Mouse (Mus musculus): ENCODE measurements around the gene Sestd1.

Sestd1 gene

GRCm38 (mm10) chr2:77270781-77271180 lies 9.6 kb downstream of the Sestd1 start:
- DNase-seq (ENCODE audit: low spot score in 2 of 2) = no peak

- DNase-seq (ENCODE audit: low spot score in 2 of 2) = no peak
Observed at GRCm38 (mm10) chr2:77270136-77270535, 10.3 kb downstream of the Sestd1 start.

DNA sequence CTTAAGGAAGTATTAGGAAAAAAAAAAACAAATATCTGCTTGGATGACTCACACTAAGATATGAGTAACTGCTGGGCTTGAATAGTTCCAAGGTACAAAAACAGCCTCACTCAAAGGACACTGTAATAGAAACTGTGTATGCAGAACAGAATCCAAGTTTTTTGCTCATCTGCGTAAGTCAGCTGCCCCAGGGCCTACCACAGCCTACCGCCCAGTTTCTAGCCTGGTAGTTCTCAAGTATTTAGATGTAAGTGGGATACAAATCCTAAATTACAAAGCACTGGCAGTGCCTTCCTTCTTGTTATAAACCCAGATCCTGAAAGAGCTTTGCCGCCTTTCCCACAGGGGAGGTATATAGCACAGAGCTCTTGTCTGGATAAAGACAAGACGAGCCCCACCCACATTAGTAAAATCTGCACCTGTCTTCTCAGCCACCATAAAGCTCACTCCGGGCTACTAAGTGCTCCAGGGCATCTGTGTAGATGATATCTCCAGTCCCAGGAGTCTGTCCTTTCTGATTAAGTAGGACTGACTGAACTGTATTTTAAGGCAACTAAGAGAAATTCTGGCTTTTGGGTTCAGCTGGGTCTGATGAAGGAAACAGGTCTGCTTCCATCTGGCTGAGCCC lies 11.7 kb downstream of the Sestd1 start:
- DNase-seq (ENCODE audit: low spot score in 2 of 2) = peak in 1 of 2 experiments; percentile 45

- DNase-seq (ENCODE audit: low spot score in 2 of 2) = no peak
Observed at GRCm38 (mm10) chr2:77266931-77267330, 13.5 kb downstream of the Sestd1 start.

- DNase-seq (ENCODE audit: low spot score in 2 of 2) = no peak
Observed at GRCm38 (mm10) chr2:77266011-77266410, 14.4 kb downstream of the Sestd1 start.

DNA sequence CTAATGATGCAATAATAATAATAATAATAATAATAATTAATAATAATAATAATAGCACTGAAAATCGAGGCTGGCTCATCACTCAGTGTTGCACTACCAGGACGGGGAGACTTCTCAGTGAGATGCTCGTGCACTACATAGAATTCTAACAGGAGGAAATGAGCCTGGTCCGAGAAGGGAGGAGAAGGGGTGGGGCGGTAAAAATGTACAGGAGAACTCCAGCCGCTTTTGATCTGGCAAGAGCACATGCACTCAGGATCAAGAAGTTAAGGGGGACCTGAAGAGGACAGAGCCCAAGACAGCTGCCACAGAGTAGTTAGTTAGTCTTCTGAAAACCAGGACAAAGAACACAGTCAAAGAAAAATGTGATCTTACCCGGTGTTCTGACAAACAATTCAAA lies 15.1 kb downstream of the Sestd1 start:
- no peak for DNase-seq (ENCODE audit: low spot score in 2 of 2)

GRCm38 (mm10) chr2:77264550-77264949 lies 15.8 kb downstream of the Sestd1 start:
- no peak for DNase-seq (ENCODE audit: low spot score in 2 of 2)

- DNase-seq (ENCODE audit: low spot score in 2 of 2) = no peak
Observed at GRCm38 (mm10) chr2:77263477-77264435, 16.6 kb downstream of the Sestd1 start.

- DNase-seq (ENCODE audit: low spot score in 2 of 2) = peak in 1 of 2 experiments; percentile 32
Observed at GRCm38 (mm10) chr2:77260134-77260533, 20.3 kb downstream of the Sestd1 start.

DNA sequence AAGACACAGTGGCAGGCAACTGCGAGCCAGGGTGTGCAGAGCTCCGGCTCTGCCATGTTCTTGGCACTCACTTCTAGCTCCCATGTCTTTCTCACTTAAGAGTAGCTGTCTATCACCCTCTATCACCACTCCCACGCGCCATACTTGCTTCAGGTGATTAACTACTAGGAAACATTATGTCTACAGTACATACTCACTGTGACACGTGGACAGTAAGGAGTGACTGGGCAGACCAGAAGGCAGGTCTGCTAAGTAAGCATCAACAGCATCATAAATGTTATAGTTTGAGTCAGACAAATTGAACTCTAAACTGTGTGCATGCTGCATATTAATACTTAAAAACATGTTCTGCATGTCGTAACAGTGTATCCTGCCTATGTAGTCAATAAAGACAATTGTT lies 27.2 kb downstream of the Sestd1 start:
- no peak for DNase-seq (ENCODE audit: low spot score in 2 of 2)

DNA sequence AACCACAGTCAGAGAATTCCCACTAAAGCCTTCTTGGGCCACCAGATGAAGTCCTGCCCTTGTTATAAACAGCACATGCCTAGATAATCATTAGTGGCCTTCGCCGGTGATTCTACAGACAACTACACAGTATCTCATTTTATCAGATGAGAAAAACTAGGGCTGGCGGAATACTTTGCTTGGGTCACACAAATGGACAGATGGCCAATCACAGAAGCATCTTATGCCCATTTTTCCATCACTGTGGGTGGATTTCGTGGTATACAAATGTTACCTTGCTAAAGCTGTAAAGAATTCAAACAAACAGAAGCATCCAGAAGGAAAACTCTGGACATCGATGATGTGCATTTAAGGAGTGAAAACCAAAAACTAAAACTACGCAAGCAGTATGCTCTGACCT lies 28.7 kb downstream of the Sestd1 start:
- DNase-seq (ENCODE audit: low spot score in 2 of 2) = no peak

- DNase-seq (ENCODE audit: low spot score in 2 of 2) = peak in 1 of 2 experiments; percentile 60
Observed at GRCm38 (mm10) chr2:77249771-77250681, 30.4 kb downstream of the Sestd1 start.

- no peak for DNase-seq (ENCODE audit: low spot score in 2 of 2)
Observed at GRCm38 (mm10) chr2:77248416-77248815, 32.0 kb downstream of the Sestd1 start.

DNA sequence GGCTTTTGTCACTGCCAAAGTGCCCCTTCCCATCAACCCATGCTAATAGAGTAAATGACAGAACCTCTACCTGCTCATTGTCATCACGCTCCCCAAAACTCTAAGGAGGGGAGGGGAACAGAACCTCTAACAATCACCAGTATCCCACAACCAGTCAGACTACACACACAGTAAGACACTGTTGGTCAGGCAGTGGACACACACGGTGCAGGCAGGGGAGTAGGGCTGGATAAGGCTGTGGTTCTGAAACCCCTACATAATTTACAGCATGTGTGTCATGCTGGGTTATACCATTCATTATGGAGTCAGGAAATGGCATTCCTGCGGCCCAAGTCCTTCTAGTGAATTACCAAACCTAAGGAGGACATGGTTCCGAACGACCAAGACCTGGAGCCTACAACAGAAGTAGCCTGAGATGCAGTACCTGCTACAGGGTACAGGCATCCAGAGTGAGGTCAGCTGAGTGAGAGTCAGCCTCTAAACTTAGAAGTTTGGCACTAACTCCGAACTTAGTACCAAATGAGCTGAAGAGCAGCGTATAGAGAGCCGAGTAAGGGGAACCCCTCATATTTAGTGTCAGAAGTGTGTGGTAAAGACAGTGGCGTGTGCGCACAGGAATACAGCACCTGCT lies 33.1 kb downstream of the Sestd1 start:
- no peak for DNase-seq (ENCODE audit: low spot score in 2 of 2)

DNA sequence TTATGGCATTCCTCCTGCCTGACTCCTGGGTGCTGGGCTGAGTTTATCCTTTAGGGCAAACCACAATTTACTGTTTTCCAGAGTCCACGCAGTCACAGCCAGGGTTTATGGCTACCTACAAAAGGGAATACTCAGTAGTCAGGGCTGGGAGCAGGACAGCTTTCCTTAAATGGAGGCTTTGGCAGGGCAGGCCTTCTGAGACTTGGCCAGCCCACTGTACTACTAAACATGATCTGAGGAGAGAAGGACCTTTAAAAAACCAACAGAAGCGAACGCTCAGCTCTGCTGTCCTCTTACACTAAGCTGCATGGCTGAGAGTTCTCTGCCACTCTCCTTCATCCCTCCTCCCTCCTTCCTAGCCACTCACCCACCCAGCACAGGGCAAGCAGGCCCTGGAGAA lies 34.6 kb downstream of the Sestd1 start:
- no peak for DNase-seq (ENCODE audit: low spot score in 2 of 2)

DNA sequence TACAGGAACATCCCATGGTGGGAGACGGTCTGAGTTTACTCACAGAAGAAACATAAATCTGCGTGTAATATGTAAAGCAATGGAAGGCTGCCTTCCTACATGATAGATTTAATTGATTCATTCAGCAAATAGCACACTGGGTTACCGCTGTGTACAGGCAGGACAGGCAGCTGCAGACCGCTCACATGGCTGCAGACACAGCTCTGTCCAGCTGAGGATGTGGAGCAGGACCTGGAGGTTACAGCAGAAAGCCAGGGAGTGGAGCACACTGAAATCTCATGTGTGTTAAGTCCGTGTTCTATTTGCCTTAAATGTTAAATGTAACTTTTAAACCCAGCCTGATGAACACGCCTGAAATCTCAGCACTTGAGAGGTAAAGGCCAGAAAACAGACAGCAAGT lies 38.1 kb downstream of the Sestd1 start:
- no peak for DNase-seq (ENCODE audit: low spot score in 2 of 2)

DNA sequence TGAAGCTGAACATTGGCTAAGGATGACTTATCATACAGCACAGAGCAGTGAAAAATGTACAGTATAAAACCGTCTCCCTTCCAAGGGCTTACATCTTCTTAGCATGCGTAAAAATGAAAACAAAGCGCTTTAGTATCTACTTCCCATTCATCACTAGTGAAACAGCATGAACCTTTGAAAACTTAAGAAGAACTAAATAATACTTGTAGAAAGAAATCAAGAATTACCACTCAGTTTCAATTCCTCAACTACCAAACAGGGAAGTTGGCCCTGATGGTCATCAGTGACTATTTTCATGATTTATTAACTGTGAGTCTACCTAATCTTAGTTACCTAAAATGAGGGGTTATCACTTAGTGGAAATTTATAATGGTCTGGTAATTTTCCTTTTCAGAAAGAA lies 41.8 kb downstream of the Sestd1 start:
- no peak for DNase-seq (ENCODE audit: low spot score in 2 of 2)

- no peak for DNase-seq (ENCODE audit: low spot score in 2 of 2)
Observed at GRCm38 (mm10) chr2:77238046-77238445, 42.3 kb downstream of the Sestd1 start.

DNA sequence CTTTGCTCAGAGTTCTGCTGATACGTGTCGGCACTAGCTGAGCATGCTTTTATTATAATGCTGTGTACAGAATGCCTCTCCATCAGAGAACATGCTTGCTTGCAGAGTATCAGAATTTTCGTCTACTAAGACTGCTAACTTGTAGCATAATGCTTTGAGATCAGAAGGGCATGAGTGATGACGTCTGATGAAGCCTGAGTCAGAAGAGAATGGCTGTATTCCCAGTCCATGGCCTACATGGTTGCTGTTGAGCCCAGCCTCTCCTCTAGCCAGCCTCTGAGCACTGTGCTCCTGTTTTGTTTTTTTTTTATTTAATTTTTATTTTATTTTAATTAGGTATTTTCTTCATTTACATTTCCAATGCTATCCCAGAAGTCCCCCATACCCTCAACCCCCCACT lies 43.5 kb downstream of the Sestd1 start:
- no peak for DNase-seq (ENCODE audit: low spot score in 2 of 2)

- DNase-seq (ENCODE audit: low spot score in 2 of 2) = no peak
Observed at GRCm38 (mm10) chr2:77235896-77236295, 44.5 kb downstream of the Sestd1 start.

DNA sequence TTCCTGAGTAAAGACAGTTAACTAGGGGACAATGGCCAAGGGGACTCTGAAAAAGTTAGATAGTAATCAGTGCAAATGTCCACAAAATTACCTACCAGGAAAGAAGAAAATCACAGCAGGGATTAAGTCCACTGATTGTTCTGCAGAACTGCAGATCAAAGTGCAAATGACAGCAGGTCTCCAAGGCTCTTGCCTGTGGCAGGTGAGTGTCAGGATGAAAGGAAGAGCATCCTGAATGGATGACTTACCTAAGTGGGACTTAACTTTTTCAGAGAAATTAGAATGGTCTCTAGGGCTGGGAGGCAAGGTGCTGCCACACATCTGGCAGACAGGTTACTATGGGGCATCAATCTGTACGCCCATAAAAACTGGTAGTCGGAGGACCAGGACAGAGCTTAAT lies 47.8 kb downstream of the Sestd1 start:
- DNase-seq (ENCODE audit: low spot score in 2 of 2) = no peak

GRCm38 (mm10) chr2:77220960-77221359 lies 59.4 kb downstream of the Sestd1 start:
- no peak for DNase-seq (ENCODE audit: low spot score in 2 of 2)

Measured in right cerebral cortex, adult 2 months (tissue).